Mouse (Mus musculus) lung, postnatal 10 days (tissue): Measurements from ENCODE around the gene Cmtr1.
"Not testable (repeated sequence)": the region's sequence is repeated elsewhere in the genome, so short reads cannot be mapped to it uniquely, and the experiment has no call there.

Experiments
- DNase-seq: peaks from one replicate; pipeline ENCODE4 v3.0.0; 2021

The Cmtr1 gene

GRCm38 (mm10) chr17:29660076-29660761 lies at the start of gene Cmtr1:
Cmtr1 (plus strand) TSS chr17:29660595.
- peak; percentile 98 for DNase-seq

- DNase-seq, result not testable (repeated sequence)
These were observed 46.9 kb upstream of the Cmtr1 start for GRCm38 (mm10) chr17:29613453-29613852.

GRCm38 (mm10) chr17:29614115-29615023 lies 46.0 kb upstream of the Cmtr1 start, which contains the start of the genes Rnf8 and Gm28043:
Rnf8 (plus strand) TSS chr17:29614790.
Gm28043 (plus strand) TSS chr17:29614876.
- DNase-seq, result peak; percentile 95

GRCm38 (mm10) chr17:29615024-29615551 lies 45.3 kb upstream of the Cmtr1 start:
- DNase-seq, result no peak

- DNase-seq, result no peak
These were observed 44.8 kb upstream of the Cmtr1 start for GRCm38 (mm10) chr17:29615616-29616015.

- DNase-seq, result no peak
These were observed 41.2 kb upstream of the Cmtr1 start for GRCm38 (mm10) chr17:29619231-29619630.

- DNase-seq, result no peak
These were observed 36.9 kb upstream of the Cmtr1 start for GRCm38 (mm10) chr17:29623488-29623887.

- DNase-seq, result no peak
These were observed 33.1 kb upstream of the Cmtr1 start for GRCm38 (mm10) chr17:29627285-29627684.

GRCm38 (mm10) chr17:29628946-29629345 lies 31.4 kb upstream of the Cmtr1 start:
- DNase-seq, result no peak

GRCm38 (mm10) chr17:29629620-29630019 lies 30.8 kb upstream of the Cmtr1 start:
- no peak for DNase-seq

GRCm38 (mm10) chr17:29632312-29632711 lies 28.1 kb upstream of the Cmtr1 start:
- no peak for DNase-seq

GRCm38 (mm10) chr17:29635492-29635891 lies 24.9 kb upstream of the Cmtr1 start:
- no peak for DNase-seq

- DNase-seq, result peak; percentile 45
These were observed 24.3 kb upstream of the Cmtr1 start for GRCm38 (mm10) chr17:29636118-29636517.

GRCm38 (mm10) chr17:29637377-29637776 lies 23.0 kb upstream of the Cmtr1 start:
- peak; percentile 44 for DNase-seq

- peak; percentile 50 for DNase-seq
These were observed 22.5 kb upstream of the Cmtr1 start for GRCm38 (mm10) chr17:29637895-29638294.

- DNase-seq, result no peak
These were observed 19.4 kb upstream of the Cmtr1 start for GRCm38 (mm10) chr17:29640971-29641370.

- DNase-seq, result no peak
These were observed 18.2 kb upstream of the Cmtr1 start for GRCm38 (mm10) chr17:29642219-29642618.

GRCm38 (mm10) chr17:29658249-29658648 lies 2.1 kb upstream of the Cmtr1 start:
- no peak for DNase-seq

GRCm38 (mm10) chr17:29660762-29661391 lies 482 bp downstream of the Cmtr1 start:
- DNase-seq, result no peak

GRCm38 (mm10) chr17:29662145-29662544 lies 1.8 kb downstream of the Cmtr1 start:
- DNase-seq, result no peak

GRCm38 (mm10) chr17:29668051-29668986 lies 7.9 kb downstream of the Cmtr1 start:
- no peak for DNase-seq

GRCm38 (mm10) chr17:29669030-29669429 lies 8.6 kb downstream of the Cmtr1 start:
- no peak for DNase-seq
